Mouse (Mus musculus): ENCODE results near the gene Soat1. TPM values are rescaled to one million over a fixed set of nuclear protein-coding genes. Genes with fewer than 3 reads are reported as not detected.

The Soat1 gene
- polyA plus RNA-seq, 1 experiment from 2014 or later = 84.4 TPM

GRCm38 (mm10) chr1:156491226-156491796 lies 17.2 kb upstream of the Soat1 start:
- Histone ChIP-seq H3K27me3 (replicated peaks; ENCODE audit: control insufficient read depth, insufficient read depth, low read length) (no peaks in the 10 kb centered on the region), H3K27ac (ENCODE audit: low read length) (no peak overlapping the region), H3K4me2 (ENCODE audit: low read depth, low read length) (no peak overlapping the region), H3K9me3 (ENCODE audit: control insufficient read depth, low read length) (no peaks in the 10 kb centered on the region), H3K4me3 (ENCODE audit: low read length) (no peak overlapping the region), H3K4me1 (ENCODE audit: control insufficient read depth, insufficient read depth, low read length) (no peaks in the 10 kb centered on the region), H3K9ac (ENCODE audit: low read depth, low read length) (no peak overlapping the region), H3K36me3 (ENCODE audit: control insufficient read depth, insufficient read depth, low read length) (no peaks in the 10 kb centered on the region)
- 78% methylated on average over 4 of the region's 4 CpGs for WGBS
- no peak for ATAC-seq

GRCm38 (mm10) chr1:156488031-156488430 lies 13.9 kb upstream of the Soat1 start:
- Histone ChIP-seq H3K9me3 (ENCODE audit: control insufficient read depth, low read length) (no peaks in the 10 kb centered on the region), H3K36me3 (ENCODE audit: control insufficient read depth, insufficient read depth, low read length) (no peaks in the 10 kb centered on the region), H3K9ac (ENCODE audit: low read depth, low read length) (no peak overlapping the region), H3K27me3 (replicated peaks; ENCODE audit: control insufficient read depth, insufficient read depth, low read length) (no peaks in the 10 kb centered on the region), H3K4me3 (ENCODE audit: low read length) (no peak overlapping the region), H3K4me1 (ENCODE audit: control insufficient read depth, insufficient read depth, low read length) (no peaks in the 10 kb centered on the region), H3K4me2 (ENCODE audit: low read depth, low read length) (no peak overlapping the region), H3K27ac (ENCODE audit: low read length) (no peak overlapping the region)
- no peak for ATAC-seq
- 66% methylated on average over 5 of the region's 5 CpGs for WGBS

GRCm38 (mm10) chr1:156487498-156487897 lies 13.4 kb upstream of the Soat1 start:
- no peaks in the 10 kb centered on the region for H3K9me3 ChIP-seq (ENCODE audit: control insufficient read depth, low read length)
- 97% methylated on average over 7 of the region's 7 CpGs for WGBS
- no peaks in the 10 kb centered on the region for H3K27me3 ChIP-seq (replicated peaks; ENCODE audit: control insufficient read depth, insufficient read depth, low read length)
- no peaks in the 10 kb centered on the region for H3K4me1 ChIP-seq (ENCODE audit: control insufficient read depth, insufficient read depth, low read length)
- H3K36me3 ChIP-seq (ENCODE audit: control insufficient read depth, insufficient read depth, low read length) = no peaks in the 10 kb centered on the region
- H3K27ac ChIP-seq (ENCODE audit: low read length) = no peak overlapping the region
- ATAC-seq = no peak
- H3K9ac ChIP-seq (ENCODE audit: low read depth, low read length) = no peak overlapping the region
- no peak overlapping the region for H3K4me2 ChIP-seq (ENCODE audit: low read depth, low read length)
- H3K4me3 ChIP-seq (ENCODE audit: low read length) = no peak overlapping the region

DNA sequence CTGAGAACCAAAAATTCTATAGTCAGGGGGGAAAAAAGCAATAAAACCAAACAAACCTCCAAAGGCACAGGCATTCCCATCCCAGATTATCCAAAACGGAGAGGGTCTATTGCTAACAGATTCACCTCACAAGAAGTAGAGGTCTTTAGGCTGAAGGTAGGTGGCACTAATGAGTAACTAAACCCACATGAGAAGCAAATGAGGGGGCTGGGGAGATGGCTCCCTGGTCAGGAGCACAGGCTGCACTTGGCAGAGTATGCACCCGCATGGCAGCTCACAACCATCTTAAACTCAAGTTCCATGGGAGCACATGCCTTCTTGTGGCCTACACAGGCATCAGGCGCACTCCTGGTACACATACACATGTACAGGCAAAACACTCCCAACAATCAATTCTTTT lies 7.7 kb upstream of the Soat1 start:
- H3K27ac ChIP-seq (ENCODE audit: low read length) = no peak overlapping the region
- no peaks in the 10 kb centered on the region for H3K27me3 ChIP-seq (replicated peaks; ENCODE audit: control insufficient read depth, insufficient read depth, low read length)
- H3K4me1 ChIP-seq (ENCODE audit: control insufficient read depth, insufficient read depth, low read length) = peaks cover 8% of the 10 kb centered on the region
- H3K9me3 ChIP-seq (ENCODE audit: control insufficient read depth, low read length) = no peaks in the 10 kb centered on the region
- 88% methylated on average over 3 of the region's 3 CpGs for WGBS
- no peak overlapping the region for H3K4me2 ChIP-seq (ENCODE audit: low read depth, low read length)
- H3K4me3 ChIP-seq (ENCODE audit: low read length) = no peak overlapping the region
- ATAC-seq = no peak
- H3K36me3 ChIP-seq (ENCODE audit: control insufficient read depth, insufficient read depth, low read length) = no peaks in the 10 kb centered on the region
- no peak overlapping the region for H3K9ac ChIP-seq (ENCODE audit: low read depth, low read length)

- H3K27ac ChIP-seq (ENCODE audit: low read length) = no peak overlapping the region
- no peak for ATAC-seq
- no peaks in the 10 kb centered on the region for H3K36me3 ChIP-seq (ENCODE audit: control insufficient read depth, insufficient read depth, low read length)
- H3K9me3 ChIP-seq (ENCODE audit: control insufficient read depth, low read length) = no peaks in the 10 kb centered on the region
- H3K4me1 ChIP-seq (ENCODE audit: control insufficient read depth, insufficient read depth, low read length) = peaks cover 11% of the 10 kb centered on the region
- H3K4me2 ChIP-seq (ENCODE audit: low read depth, low read length) = no peak overlapping the region
- H3K4me3 ChIP-seq (ENCODE audit: low read length) = no peak overlapping the region
- H3K27me3 ChIP-seq (replicated peaks; ENCODE audit: control insufficient read depth, insufficient read depth, low read length) = no peaks in the 10 kb centered on the region
- WGBS = 35% methylated on average over 7 of the region's 7 CpGs
- no peak overlapping the region for H3K9ac ChIP-seq (ENCODE audit: low read depth, low read length)
Observed at GRCm38 (mm10) chr1:156476535-156476934, 2.4 kb upstream of the Soat1 start.

GRCm38 (mm10) chr1:156476016-156476415 lies 1.9 kb upstream of the Soat1 start:
- 59% methylated on average over 2 of the region's 2 CpGs for WGBS
- Histone ChIP-seq H3K4me1 (ENCODE audit: control insufficient read depth, insufficient read depth, low read length) (peaks cover 11% of the 10 kb centered on the region), H3K9ac (ENCODE audit: low read depth, low read length) (no peak overlapping the region), H3K4me3 (ENCODE audit: low read length) (no peak overlapping the region), H3K4me2 (ENCODE audit: low read depth, low read length) (no peak overlapping the region), H3K27ac (ENCODE audit: low read length) (no peak overlapping the region), H3K27me3 (replicated peaks; ENCODE audit: control insufficient read depth, insufficient read depth, low read length) (no peaks in the 10 kb centered on the region), H3K36me3 (ENCODE audit: control insufficient read depth, insufficient read depth, low read length) (no peaks in the 10 kb centered on the region), H3K9me3 (ENCODE audit: control insufficient read depth, low read length) (no peaks in the 10 kb centered on the region)
- no peak for ATAC-seq

DNA sequence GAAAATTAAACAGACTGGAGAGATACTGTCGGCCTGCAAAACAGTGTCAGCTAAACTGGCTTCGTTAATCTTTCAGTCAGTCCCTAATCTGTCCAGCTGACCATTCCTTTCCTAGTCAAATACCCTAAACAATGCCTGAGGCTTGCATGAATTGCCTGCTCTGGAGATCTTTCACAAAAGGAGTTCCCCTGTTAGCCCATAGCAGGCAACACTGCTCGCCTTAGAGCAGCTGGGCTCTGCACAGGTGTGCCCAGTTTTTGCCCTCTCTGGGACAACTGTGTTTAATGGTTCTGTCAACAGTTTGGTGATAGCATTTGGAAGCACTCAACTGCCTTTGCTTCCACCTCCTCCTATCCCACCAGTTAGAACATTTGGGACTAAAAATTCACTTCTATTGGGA lies 723 bp upstream of the Soat1 start:
- Histone ChIP-seq H3K9me3 (ENCODE audit: control insufficient read depth, low read length) (no peaks in the 10 kb centered on the region), H3K4me3 (ENCODE audit: low read length) (no peak overlapping the region), H3K36me3 (ENCODE audit: control insufficient read depth, insufficient read depth, low read length) (no peaks in the 10 kb centered on the region), H3K27ac (ENCODE audit: low read length) (no peak overlapping the region), H3K4me2 (ENCODE audit: low read depth, low read length) (no peak overlapping the region), H3K27me3 (replicated peaks; ENCODE audit: control insufficient read depth, insufficient read depth, low read length) (no peaks in the 10 kb centered on the region), H3K9ac (ENCODE audit: low read depth, low read length) (no peak overlapping the region), H3K4me1 (ENCODE audit: control insufficient read depth, insufficient read depth, low read length) (peaks cover 11% of the 10 kb centered on the region)
- no peak for ATAC-seq
- WGBS = 59% methylated on average over 3 of the region's 3 CpGs

- Histone ChIP-seq H3K9me3 (ENCODE audit: control insufficient read depth, low read length) (no peaks in the 10 kb centered on the region), H3K4me1 (ENCODE audit: control insufficient read depth, insufficient read depth, low read length) (peaks cover 17% of the 10 kb centered on the region), H3K9ac (ENCODE audit: low read depth, low read length) (peak overlapping the region; percentile 61), H3K4me2 (ENCODE audit: low read depth, low read length) (peak overlapping the region; percentile 71), H3K36me3 (ENCODE audit: control insufficient read depth, insufficient read depth, low read length) (no peaks in the 10 kb centered on the region), H3K27ac (ENCODE audit: low read length) (peak overlapping the region; percentile 82), H3K27me3 (replicated peaks; ENCODE audit: control insufficient read depth, insufficient read depth, low read length) (no peaks in the 10 kb centered on the region), H3K4me3 (ENCODE audit: low read length) (peak overlapping the region; percentile 90)
- peak; percentile 10; the same call in 1 of the 2 replicates for ATAC-seq
- 3% methylated on average over 11 of the region's 11 CpGs for WGBS
Observed at GRCm38 (mm10) chr1:156473003-156473402, 1.1 kb downstream of the Soat1 start.

DNA sequence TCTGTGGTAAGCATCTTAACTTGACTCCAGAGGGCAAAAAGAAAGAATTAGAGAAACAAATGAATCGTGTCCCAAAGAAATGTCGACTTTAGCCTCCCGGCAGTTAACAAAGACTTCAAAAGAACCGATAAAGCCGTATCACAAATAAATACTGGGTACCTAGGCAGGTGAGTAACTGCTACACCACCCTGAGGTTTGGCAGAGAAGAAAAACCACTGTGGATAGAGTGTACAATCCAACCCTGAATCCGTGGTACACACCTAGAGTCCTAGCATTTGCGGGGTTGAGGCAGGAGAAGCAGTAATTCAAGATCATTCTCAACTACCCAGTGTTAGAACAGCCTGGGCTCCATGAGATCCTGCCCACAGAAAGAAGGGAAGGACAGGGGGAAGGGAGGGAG lies 2.2 kb downstream of the Soat1 start:
- no peak for ATAC-seq
- 68% methylated on average over 7 of the region's 7 CpGs for WGBS
- peak overlapping the region; percentile 77 for H3K27ac ChIP-seq (ENCODE audit: low read length)
- no peaks in the 10 kb centered on the region for H3K9me3 ChIP-seq (ENCODE audit: control insufficient read depth, low read length)
- H3K27me3 ChIP-seq (replicated peaks; ENCODE audit: control insufficient read depth, insufficient read depth, low read length) = no peaks in the 10 kb centered on the region
- peak overlapping the region; percentile 71 for H3K4me2 ChIP-seq (ENCODE audit: low read depth, low read length)
- H3K9ac ChIP-seq (ENCODE audit: low read depth, low read length) = no peak overlapping the region
- peaks cover 13% of the 10 kb centered on the region for H3K4me1 ChIP-seq (ENCODE audit: control insufficient read depth, insufficient read depth, low read length)
- no peaks in the 10 kb centered on the region for H3K36me3 ChIP-seq (ENCODE audit: control insufficient read depth, insufficient read depth, low read length)
- H3K4me3 ChIP-seq (ENCODE audit: low read length) = peak overlapping the region; percentile 26

DNA sequence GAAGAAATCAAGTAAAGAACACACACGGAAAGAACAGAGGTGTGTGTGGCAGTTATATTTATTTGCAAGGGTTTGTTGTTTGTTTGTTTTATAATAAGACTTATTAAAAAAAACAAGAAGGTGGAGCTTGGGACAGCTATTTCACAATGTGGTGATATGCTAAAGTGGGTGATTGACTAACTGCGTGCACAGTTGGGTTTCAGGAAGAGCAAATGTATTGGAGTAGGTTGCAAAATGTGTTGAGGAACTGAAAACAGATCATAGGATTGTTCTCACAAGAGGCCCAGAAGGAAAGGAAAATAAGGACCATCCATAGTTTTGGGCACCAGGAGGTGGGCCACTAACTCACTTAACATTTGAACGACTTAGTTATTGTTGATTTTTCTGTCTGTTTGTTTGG lies 3.1 kb downstream of the Soat1 start:
- peak overlapping the region; percentile 71 for H3K4me2 ChIP-seq (ENCODE audit: low read depth, low read length)
- H3K4me1 ChIP-seq (ENCODE audit: control insufficient read depth, insufficient read depth, low read length) = peaks cover 13% of the 10 kb centered on the region
- no peaks in the 10 kb centered on the region for H3K27me3 ChIP-seq (replicated peaks; ENCODE audit: control insufficient read depth, insufficient read depth, low read length)
- 57% methylated on average over 3 of the region's 3 CpGs for WGBS
- H3K4me3 ChIP-seq (ENCODE audit: low read length) = peak overlapping the region; percentile 26
- H3K36me3 ChIP-seq (ENCODE audit: control insufficient read depth, insufficient read depth, low read length) = peaks cover 2% of the 10 kb centered on the region; the same call in 1 of the 2 replicates
- H3K27ac ChIP-seq (ENCODE audit: low read length) = peak overlapping the region; percentile 77
- H3K9ac ChIP-seq (ENCODE audit: low read depth, low read length) = no peak overlapping the region
- H3K9me3 ChIP-seq (ENCODE audit: control insufficient read depth, low read length) = no peaks in the 10 kb centered on the region
- no peak for ATAC-seq

Data from intestine, embryonic 16.5 days (tissue).